Mouse (Mus musculus) cerebellum, adult 2 months (tissue): ENCODE results near the gene Dhdh. TPM values are rescaled to one million over a fixed set of nuclear protein-coding genes. Genes with fewer than 3 reads are reported as not detected.

Experiments
- DNase-seq, 2 experiments: peaks; one replicate each; pipeline ENCODE4 v3.0.0; 2021
- H3K27ac ChIP-seq: fragments of 200-500 bp; 2 replicates; pipeline ENCODE4 v1.5.1; 2012; ENCODE audit warnings: low read length, control low read depth, inconsistent platforms; ENCODE audit not compliant: insufficient read depth
- H3K27me3 ChIP-seq: fragments of 200-500 bp; 2 replicates; pipeline ENCODE4 v1.6.1; 2012; ENCODE audit warnings: inconsistent platforms, mild to moderate bottlenecking, low read length, moderate library complexity; ENCODE audit not compliant: control insufficient read depth, insufficient read depth
- H3K4me1 ChIP-seq: fragments of 200-500 bp; 2 replicates; pipeline ENCODE4 v1.6.1; 2011; ENCODE audit warnings: low read length; ENCODE audit not compliant: control insufficient read depth, insufficient read depth
- H3K4me3 ChIP-seq: fragments of 200-500 bp; replicated peaks from 2 replicates; pipeline ENCODE3; 2011; ENCODE audit warnings: mild to moderate bottlenecking, low read depth, low read length, control low read depth; ENCODE audit not compliant: insufficient read depth
- CTCF ChIP-seq: fragments of 200-500 bp; IDR thresholded peaks from 2 replicates; pipeline ENCODE4 v1.5.1; 2011; ENCODE audit warnings: low read depth, mild to moderate bottlenecking, control low read depth, low read length, moderate library complexity, borderline replicate concordance; ENCODE audit not compliant: insufficient read depth
- POLR2A ChIP-seq: fragments of 200-500 bp; IDR thresholded peaks from 2 replicates; pipeline ENCODE4 v1.6.1; 2011; ENCODE audit warnings: low read length, control low read depth, borderline replicate concordance; ENCODE audit not compliant: insufficient read depth
- WGBS: fragments of 180-500 bp; shearing (Covaris S2); methylation state at CpG from one replicate; pipeline ENCODE4 v1.1.7; 2018; 5-methylcytosine and 5-hydroxymethylcytosine counted together
- polyA plus RNA-seq: library from polyadenylated mRNA; depleted of rRNA; stranded (reverse); fragments of >200 nt; gene quantifications from 2 replicates; pipeline ENCODE4 v1.2.3, GENCODE M21; 2012

The Dhdh gene
- polyA plus RNA-seq, 1 experiment: 4.7 TPM

GRCm38 (mm10) chr7:45525809-45526473, 37.3 kb upstream of the Dhdh start, which contains the start of the genes Ppp1r15a and Plekha4:
Gene Ppp1r15a, minus strand, starts transcription at chr7:45526268.
Gene Plekha4, plus strand, starts transcription at chr7:45526330.
- under 1% methylated on average over 54 of the region's 54 CpGs for WGBS
- H3K4me3 ChIP-seq: peak within 1 kb of the TSS; percentile 77
- H3K27me3 ChIP-seq: no peaks in the 10 kb centered on the region
- H3K4me1 ChIP-seq: peaks cover 13% of the 10 kb centered on the region
- peak within 1 kb of the TSS; percentile 95 for H3K27ac ChIP-seq
- peak; percentile 94 to 99 for DNase-seq
- TF ChIP-seq POLR2A: peak; percentile 93
- TF ChIP-seq CTCF: no peak

- Histone ChIP-seq H3K27ac (peak overlapping the region; percentile 95), H3K4me1 (peaks cover 13% of the 10 kb centered on the region), H3K4me3 (peak overlapping the region; percentile 77), H3K27me3 (no peaks in the 10 kb centered on the region)
- no peak for TF ChIP-seq CTCF
- no peak for TF ChIP-seq POLR2A
- DNase-seq: peak; percentile 40 to 48
- WGBS: 13% methylated on average over 12 of the region's 12 CpGs
Observed at GRCm38 (mm10) chr7:45524841-45525621, 36.4 kb upstream of the Dhdh start.

GRCm38 (mm10) chr7:45523678-45524170, 35.1 kb upstream of the Dhdh start:
- 81% methylated on average over 13 of the region's 13 CpGs for WGBS
- DNase-seq: peak in 1 of 2 experiments; percentile 12
- no peak overlapping the region for H3K27ac ChIP-seq
- no peak for TF ChIP-seq CTCF
- no peak for TF ChIP-seq POLR2A
- H3K4me3 ChIP-seq: peak overlapping the region; percentile 19
- no peaks in the 10 kb centered on the region for H3K27me3 ChIP-seq
- H3K4me1 ChIP-seq: peaks cover 13% of the 10 kb centered on the region

- WGBS: 75% methylated on average over 18 of the region's 18 CpGs
- Histone ChIP-seq H3K27ac (no peak overlapping the region), H3K4me1 (peaks cover 13% of the 10 kb centered on the region), H3K4me3 (no peak overlapping the region), H3K27me3 (no peaks in the 10 kb centered on the region)
- TF ChIP-seq CTCF (no peak), POLR2A (no peak)
- peak in 1 of 2 experiments; percentile 37 for DNase-seq
Observed at GRCm38 (mm10) chr7:45522957-45523676, 34.5 kb upstream of the Dhdh start.

- H3K27me3 ChIP-seq: no peaks in the 10 kb centered on the region
- DNase-seq: no peak
- 52% methylated on average over 16 of the region's 16 CpGs for WGBS
- peak overlapping the region; percentile 84 for H3K4me3 ChIP-seq
- peaks cover 13% of the 10 kb centered on the region for H3K4me1 ChIP-seq
- no peak for TF ChIP-seq POLR2A
- TF ChIP-seq CTCF: no peak
- no peak overlapping the region for H3K27ac ChIP-seq
Observed at GRCm38 (mm10) chr7:45522194-45522752, 33.7 kb upstream of the Dhdh start.

- no peaks in the 10 kb centered on the region for H3K27me3 ChIP-seq
- WGBS: under 1% methylated on average over 28 of the region's 28 CpGs
- peaks cover 13% of the 10 kb centered on the region for H3K4me1 ChIP-seq
- peak; percentile 86 for DNase-seq
- peak overlapping the region; percentile 84 for H3K4me3 ChIP-seq
- peak overlapping the region; percentile 67 for H3K27ac ChIP-seq
- TF ChIP-seq CTCF (peak; percentile 10; the same call in 1 of the 2 replicates), POLR2A (peak; percentile 57; the same call in 1 of the 2 replicates)
Observed at GRCm38 (mm10) chr7:45521728-45522184, 33.2 kb upstream of the Dhdh start.

GRCm38 (mm10) chr7:45520605-45521004, 32.0 kb upstream of the Dhdh start:
- Histone ChIP-seq H3K27ac (no peak overlapping the region), H3K4me1 (peaks cover 13% of the 10 kb centered on the region), H3K27me3 (no peaks in the 10 kb centered on the region), H3K4me3 (no peak overlapping the region)
- TF ChIP-seq CTCF (no peak), POLR2A (no peak)
- WGBS: 90% methylated on average over 7 of the region's 7 CpGs
- no peak for DNase-seq
